Mouse (Mus musculus) A20 (cell line): ENCODE results near the gene Tctex1d2.
"Not testable (repeated sequence)": the region's sequence is repeated elsewhere in the genome, so short reads cannot be mapped to it uniquely, and the experiment has no call there.

Experiments used
- DNase-seq: peaks from one replicate; pipeline ENCODE4 v3.0.0-alpha.2; 2011; ENCODE audit warnings: low read depth, low spot score

Tctex1d2 gene

GRCm38 (mm10) chr16:32431047-32431591 is 11.6 kb downstream of the Tctex1d2 start:
- no peak for DNase-seq

- no peak for DNase-seq
Observed at GRCm38 (mm10) chr16:32431926-32432325, 12.4 kb downstream of the Tctex1d2 start.

- DNase-seq, result no peak
Observed at GRCm38 (mm10) chr16:32433138-32433537, 13.6 kb downstream of the Tctex1d2 start.

- DNase-seq, result peak; percentile 79
Observed at GRCm38 (mm10) chr16:32434066-32434465, 14.6 kb downstream of the Tctex1d2 start.

GRCm38 (mm10) chr16:32434691-32435090 is 15.2 kb downstream of the Tctex1d2 start:
- no peak for DNase-seq

GRCm38 (mm10) chr16:32436657-32437056 is 17.2 kb downstream of the Tctex1d2 start:
- no peak for DNase-seq

GRCm38 (mm10) chr16:32437266-32437665 is 17.8 kb downstream of the Tctex1d2 start:
- no peak for DNase-seq

- no peak for DNase-seq
Observed at GRCm38 (mm10) chr16:32441432-32441831, 21.9 kb downstream of the Tctex1d2 start.

- DNase-seq, result not testable (repeated sequence)
Observed at GRCm38 (mm10) chr16:32444615-32445014, 25.1 kb downstream of the Tctex1d2 start.

- no peak for DNase-seq
Observed at GRCm38 (mm10) chr16:32445558-32445957, 26.1 kb downstream of the Tctex1d2 start.

GRCm38 (mm10) chr16:32446563-32447138 is 27.1 kb downstream of the Tctex1d2 start:
- DNase-seq, result no peak

GRCm38 (mm10) chr16:32449665-32450064 is 30.2 kb downstream of the Tctex1d2 start:
- no peak for DNase-seq

- DNase-seq, result no peak
Observed at GRCm38 (mm10) chr16:32450133-32450532, 30.6 kb downstream of the Tctex1d2 start.

GRCm38 (mm10) chr16:32453102-32453501 is 33.6 kb downstream of the Tctex1d2 start:
- no peak for DNase-seq

GRCm38 (mm10) chr16:32454646-32455045 is 35.1 kb downstream of the Tctex1d2 start:
- no peak for DNase-seq

- DNase-seq, result no peak
Observed at GRCm38 (mm10) chr16:32456086-32456485, 36.6 kb downstream of the Tctex1d2 start.

- no peak for DNase-seq
Observed at GRCm38 (mm10) chr16:32456761-32457160, 37.3 kb downstream of the Tctex1d2 start.

GRCm38 (mm10) chr16:32457589-32458386 is 38.3 kb downstream of the Tctex1d2 start:
- peak; percentile 75 for DNase-seq

- no peak for DNase-seq
Observed at GRCm38 (mm10) chr16:32460518-32460917, 41.0 kb downstream of the Tctex1d2 start.

- no peak for DNase-seq
Observed at GRCm38 (mm10) chr16:32461713-32462112, 42.2 kb downstream of the Tctex1d2 start.

GRCm38 (mm10) chr16:32462950-32463349 is 43.4 kb downstream of the Tctex1d2 start:
- no peak for DNase-seq

GRCm38 (mm10) chr16:32463426-32463825 is 43.9 kb downstream of the Tctex1d2 start:
- no peak for DNase-seq

- DNase-seq, result peak; percentile 39
Observed at GRCm38 (mm10) chr16:32464908-32465307, 45.4 kb downstream of the Tctex1d2 start.
